ENCODE assay signal across 8 mouse cellular contexts in the genomic region with DNA sequence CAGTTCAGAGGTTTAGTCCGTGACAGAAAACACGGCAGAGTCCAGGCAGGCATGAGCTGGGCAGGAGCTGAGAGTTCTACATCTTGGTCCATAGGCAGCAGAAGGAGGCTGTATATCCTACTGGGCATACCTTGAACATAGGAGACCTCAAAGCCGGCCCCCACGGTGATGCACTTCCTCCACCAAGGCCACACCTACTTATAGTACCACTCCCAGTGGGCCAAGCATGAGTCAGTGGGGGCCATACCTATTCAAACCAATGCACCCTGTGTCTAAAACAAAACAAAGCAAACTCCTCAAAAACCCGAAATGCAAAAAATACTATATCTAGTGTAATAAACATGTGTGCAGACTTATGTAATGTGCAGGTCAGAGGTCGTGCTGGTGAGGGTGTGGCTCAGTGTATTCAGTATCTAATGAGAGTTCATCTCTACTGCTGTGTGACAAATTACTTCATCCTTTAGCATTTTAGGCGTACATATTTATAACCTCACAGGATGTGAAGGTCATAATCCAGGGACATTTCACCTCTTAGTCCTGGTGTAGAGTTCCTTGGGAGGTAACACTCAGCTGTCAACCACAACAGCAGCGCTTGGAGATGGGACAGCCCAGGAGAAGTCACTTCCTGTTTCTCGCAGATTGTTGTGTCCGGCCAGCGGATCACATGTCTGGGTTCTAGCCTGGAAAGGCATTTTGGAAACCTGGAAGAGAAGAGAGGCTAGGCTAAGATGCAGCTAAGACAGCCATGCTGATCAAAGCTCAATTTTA. TPM values are rescaled to one million over a fixed set of nuclear protein-coding genes. Genes with fewer than 3 reads are reported as not detected.
A peak's percentile ranks its signal among the peaks of the same experiment; 100 is the strongest.
DNase-seq lines count a peak whose midpoint lies in the region; ATAC-seq and TF ChIP-seq lines count a peak whose summit lies in the region.

No protein-coding gene starts in this region.

- peak overlapping the region; percentile 23 for H3K4me2 ChIP-seq in midbrain, embryonic 12.5 days (replicated peaks)
- H3K4me2 ChIP-seq in midbrain, embryonic 14.5 days (ENCODE audit: low read length): no peak overlapping the region
- H3K4me2 ChIP-seq in forebrain, embryonic 12.5 days: peak overlapping the region; percentile 24
- peak overlapping the region; percentile 14; the same call in 1 of the 2 replicates for H3K4me2 ChIP-seq in limb, embryonic 13.5 days (replicated peaks)
- H3K4me2 ChIP-seq in stomach, embryonic 16.5 days (ENCODE audit: low read depth, low read length): peak overlapping the region; percentile 41

- no peak overlapping the region; the same call in 1 of the 2 replicates for H3K9ac ChIP-seq in midbrain, embryonic 12.5 days (replicated peaks)
- no peak overlapping the region for H3K9ac ChIP-seq in midbrain, embryonic 14.5 days (replicated peaks; ENCODE audit: low read length)
- no peak overlapping the region for H3K9ac ChIP-seq in forebrain, embryonic 12.5 days
- H3K9ac ChIP-seq in limb, embryonic 13.5 days: no peak overlapping the region
- H3K9ac ChIP-seq in stomach, embryonic 16.5 days (ENCODE audit: low read length): no peak overlapping the region

- WGBS in midbrain, embryonic 12.5 days: 78% methylated on average over 11 of the region's 11 CpGs
- WGBS in midbrain, embryonic 14.5 days: 80% methylated on average over 11 of the region's 11 CpGs
- WGBS in forebrain, embryonic 12.5 days: 78% methylated on average over 11 of the region's 11 CpGs
- WGBS in limb, embryonic 13.5 days: 75% methylated on average over 11 of the region's 11 CpGs
- WGBS in stomach, embryonic 16.5 days: 62% methylated on average over 11 of the region's 11 CpGs
- WGBS in thymus, adult 2 months: 96% methylated on average over 11 of the region's 11 CpGs

- H3K4me1 ChIP-seq in midbrain, embryonic 12.5 days: peaks cover 10% of the 10 kb centered on the region
- H3K4me1 ChIP-seq in midbrain, embryonic 14.5 days (ENCODE audit: control insufficient read depth, insufficient read depth, low read length): peaks cover 3% of the 10 kb centered on the region; the same call in 1 of the 2 replicates
- peaks cover 8% of the 10 kb centered on the region for H3K4me1 ChIP-seq in forebrain, embryonic 12.5 days
- peaks cover 6% of the 10 kb centered on the region for H3K4me1 ChIP-seq in limb, embryonic 13.5 days
- H3K4me1 ChIP-seq in stomach, embryonic 16.5 days (ENCODE audit: control insufficient read depth, insufficient read depth, low read length): peaks cover 12% of the 10 kb centered on the region
- H3K4me1 ChIP-seq in thymus, adult 2 months (replicated peaks; ENCODE audit: control insufficient read depth, insufficient read depth, low read length): no peaks in the 10 kb centered on the region

- H3K9me3 ChIP-seq in midbrain, embryonic 12.5 days: no peaks in the 10 kb centered on the region
- H3K9me3 ChIP-seq in midbrain, embryonic 14.5 days (ENCODE audit: control insufficient read depth, low read length): no peaks in the 10 kb centered on the region
- H3K9me3 ChIP-seq in forebrain, embryonic 12.5 days: no peaks in the 10 kb centered on the region
- H3K9me3 ChIP-seq in limb, embryonic 13.5 days: no peaks in the 10 kb centered on the region
- H3K9me3 ChIP-seq in stomach, embryonic 16.5 days (replicated peaks; ENCODE audit: control insufficient read depth, low read length): no peaks in the 10 kb centered on the region

- H3K27ac ChIP-seq in midbrain, embryonic 12.5 days (replicated peaks): no peak overlapping the region
- H3K27ac ChIP-seq in midbrain, embryonic 14.5 days (replicated peaks; ENCODE audit: low read depth, low read length): no peak overlapping the region
- H3K27ac ChIP-seq in forebrain, embryonic 12.5 days: no peak overlapping the region
- no peak overlapping the region for H3K27ac ChIP-seq in limb, embryonic 13.5 days
- no peak overlapping the region for H3K27ac ChIP-seq in stomach, embryonic 16.5 days (ENCODE audit: low read length)
- H3K27ac ChIP-seq in thymus, adult 2 months (ENCODE audit: control insufficient read depth, insufficient read depth, low read length): no peak overlapping the region

- TF ChIP-seq POLR2A in thymus, adult 2 months (IDR thresholded peaks at IDR 0.05; ENCODE audit: control insufficient read depth, extremely low read depth, insufficient read depth, low read length, poor library complexity): no peak

- no peak overlapping the region for H3K4me3 ChIP-seq in midbrain, embryonic 12.5 days
- no peak overlapping the region for H3K4me3 ChIP-seq in midbrain, embryonic 14.5 days (replicated peaks; ENCODE audit: low read depth, low read length)
- no peak overlapping the region for H3K4me3 ChIP-seq in forebrain, embryonic 12.5 days (replicated peaks)
- no peak overlapping the region for H3K4me3 ChIP-seq in limb, embryonic 13.5 days
- H3K4me3 ChIP-seq in stomach, embryonic 16.5 days (replicated peaks; ENCODE audit: low read length): peak overlapping the region; percentile 10; the same call in 1 of the 2 replicates
- H3K4me3 ChIP-seq in thymus, adult 2 months (ENCODE audit: control insufficient read depth, insufficient read depth, low read length): no peak overlapping the region

- TF ChIP-seq CTCF in thymus, adult 2 months (IDR thresholded peaks at IDR 0.05; ENCODE audit: borderline replicate concordance, control insufficient read depth, extremely low read depth, insufficient read depth, low read length, poor library complexity): no peak

- H3K27me3 ChIP-seq in midbrain, embryonic 12.5 days: no peaks in the 10 kb centered on the region
- no peaks in the 10 kb centered on the region for H3K27me3 ChIP-seq in midbrain, embryonic 14.5 days (ENCODE audit: control insufficient read depth, insufficient read depth, low read length)
- H3K27me3 ChIP-seq in forebrain, embryonic 12.5 days: no peaks in the 10 kb centered on the region
- H3K27me3 ChIP-seq in limb, embryonic 13.5 days: no peaks in the 10 kb centered on the region
- H3K27me3 ChIP-seq in stomach, embryonic 16.5 days (ENCODE audit: control insufficient read depth, insufficient read depth, low read length): no peaks in the 10 kb centered on the region
- no peaks in the 10 kb centered on the region for H3K27me3 ChIP-seq in thymus, adult 2 months (ENCODE audit: control insufficient read depth, insufficient read depth, low read length)

- no peak for DNase-seq in midbrain, embryonic 14.5 days
- no peak for DNase-seq in thymus, postnatal 25 days
- no peak for DNase-seq in thymus, adult 2 months

- peaks cover 28% of the 10 kb centered on the region for H3K36me3 ChIP-seq in midbrain, embryonic 12.5 days
- peaks cover 18% of the 10 kb centered on the region for H3K36me3 ChIP-seq in midbrain, embryonic 14.5 days (ENCODE audit: control insufficient read depth, insufficient read depth, low read length)
- peaks cover 37% of the 10 kb centered on the region for H3K36me3 ChIP-seq in forebrain, embryonic 12.5 days (replicated peaks)
- H3K36me3 ChIP-seq in limb, embryonic 13.5 days: peaks cover 62% of the 10 kb centered on the region
- H3K36me3 ChIP-seq in stomach, embryonic 16.5 days (ENCODE audit: control insufficient read depth, insufficient read depth, low read length): peaks cover 9% of the 10 kb centered on the region; the same call in 1 of the 2 replicates
- peaks cover 23% of the 10 kb centered on the region for H3K36me3 ChIP-seq in thymus, adult 2 months (ENCODE audit: control insufficient read depth, insufficient read depth, low read length)

- ATAC-seq in midbrain, embryonic 12.5 days (ENCODE audit: low FRiP score, low read depth): no peak; the same call in 1 of the 2 replicates
- ATAC-seq in midbrain, embryonic 14.5 days (ENCODE audit: low FRiP score, low TSS enrichment): no peak
- peak; percentile 33 for ATAC-seq in forebrain, embryonic 12.5 days (ENCODE audit: low FRiP score)
- ATAC-seq in limb, embryonic 13.5 days (ENCODE audit: low FRiP score, low read depth): peak; percentile 54; the same call in 1 of the 2 replicates
- 0 out of 2 replicates have a peak, but pooled peaks have one; percentile 38 for ATAC-seq in stomach, embryonic 16.5 days (ENCODE audit: insufficient read depth, low FRiP score)
- no peak for ATAC-seq in CD4-positive, CD25-positive, alpha-beta regulatory T cell, adult 4 months

RNA-seq across cellular contexts. Expression of a gene that starts 22.7 kb away (rescaled TPM):
- polyA plus RNA-seq in midbrain, embryonic 12.5 days (2016; fragmentation: Nextera tagmentation; extraction: Ambion mirVana): 35.3 and 36.5 TPM in 2 replicates
- 30.0 and 36.0 TPM in 2 replicates for polyA plus RNA-seq in midbrain, embryonic 14.5 days (2014; fragmentation: Nextera tagmentation; extraction: Ambion mirVana)
- polyA plus RNA-seq in forebrain, embryonic 12.5 days (2016; fragmentation: Nextera tagmentation; extraction: Ambion mirVana): 32.0 and 34.9 TPM in 2 replicates
- 25.4 and 27.9 TPM in 2 replicates for polyA plus RNA-seq in limb, embryonic 13.5 days (2015; fragmentation: Nextera tagmentation; extraction: Ambion mirVana)
- polyA plus RNA-seq in stomach, embryonic 16.5 days (2015; fragmentation: Nextera tagmentation; extraction: Ambion mirVana): 21.2 and 29.7 TPM in 2 replicates
- polyA plus RNA-seq in thymus, adult 2 months (2012; rRNA removed): 14.1 and 15.3 TPM in 2 replicates
- polyA plus RNA-seq in CD4-positive, CD25-positive, alpha-beta regulatory T cell, adult 4 months (2017; shearing (Covaris generic)): 1 to 10 TPM; 3.7 to 6.0 TPM

RNA-seq across cellular contexts. Expression of a gene that starts 46.6 kb away (rescaled TPM):
- 3.4 and 3.5 TPM in 2 replicates for polyA plus RNA-seq in midbrain, embryonic 12.5 days (2016; fragmentation: Nextera tagmentation; extraction: Ambion mirVana)
- 9.0 and 15.2 TPM in 2 replicates for polyA plus RNA-seq in midbrain, embryonic 14.5 days (2014; fragmentation: Nextera tagmentation; extraction: Ambion mirVana)
- 3.9 and 4.5 TPM in 2 replicates for polyA plus RNA-seq in forebrain, embryonic 12.5 days (2016; fragmentation: Nextera tagmentation; extraction: Ambion mirVana)
- polyA plus RNA-seq in limb, embryonic 13.5 days (2015; fragmentation: Nextera tagmentation; extraction: Ambion mirVana): 2.5 and 2.8 TPM in 2 replicates
- 2.8 and 3.2 TPM in 2 replicates for polyA plus RNA-seq in stomach, embryonic 16.5 days (2015; fragmentation: Nextera tagmentation; extraction: Ambion mirVana)
- 10.0 and 12.3 TPM in 2 replicates for polyA plus RNA-seq in thymus, adult 2 months (2012; rRNA removed)
- 1 to 10 TPM; 4.2 to 4.9 TPM for polyA plus RNA-seq in CD4-positive, CD25-positive, alpha-beta regulatory T cell, adult 4 months (2017; shearing (Covaris generic))

Comparison
In these comparisons a context has a peak if more than half of its experiments do, and no peak if none do; other contexts are left out.
1. ATAC-seq: peak in forebrain, embryonic 12.5 days (single experiment), limb, embryonic 13.5 days (single experiment) and stomach, embryonic 16.5 days (single experiment); none in midbrain, embryonic 12.5 days (single experiment), midbrain, embryonic 14.5 days (single experiment) and CD4-positive, CD25-positive, alpha-beta regulatory T cell, adult 4 months (single experiment).